Mouse (Mus musculus) ES-E14 (cell line): Measurements from ENCODE around the gene Ifna4. TPM values are rescaled to one million over a fixed set of nuclear protein-coding genes. Genes with fewer than 3 reads are reported as not detected.

Experiments
- DNase-seq: peaks from one replicate; pipeline ENCODE4 v3.0.0-alpha.2; 2013; ENCODE audit warnings: low read depth, low spot score
- H3K27ac ChIP-seq: 2 replicates; pipeline ENCODE4 v1.5.1; 2012; ENCODE audit warnings: low read depth, mild to moderate bottlenecking, low read length, moderate library complexity, mixed read lengths; ENCODE audit not compliant: poor library complexity, insufficient read depth, severe bottlenecking
- H3K36me3 ChIP-seq: 2 replicates; pipeline ENCODE4 v1.6.1; 2012; ENCODE audit warnings: mild to moderate bottlenecking, low read length, moderate library complexity, mixed read lengths; ENCODE audit not compliant: control insufficient read depth, poor library complexity, insufficient read depth, severe bottlenecking
- H3K4me1 ChIP-seq, 2 experiments: fragments of 150-350 bp in 1 of 2; sonication (generic) in 1 of 2; 2 replicates each; pipeline ENCODE4 v1.6.1; 2012; ENCODE audit warnings: low read length in 2 of 2, mild to moderate bottlenecking in 1 of 2, mixed read lengths in 1 of 2; ENCODE audit not compliant: control insufficient read depth in 2 of 2, insufficient read depth in 2 of 2, poor library complexity in 1 of 2
- H3K4me3 ChIP-seq, 2 experiments: fragments of 150-350 bp in 1 of 2; sonication (generic) in 1 of 2; 2 replicates each; pipeline ENCODE4 v1.5.1; 2012; ENCODE audit warnings: low read length in 2 of 2, low read depth in 1 of 2, mild to moderate bottlenecking in 1 of 2, mixed read lengths in 1 of 2; ENCODE audit not compliant: insufficient read depth in 1 of 2, poor library complexity in 1 of 2, severe bottlenecking in 1 of 2
- H3K9ac ChIP-seq: 2 replicates; pipeline ENCODE4 v1.6.1; 2012; ENCODE audit warnings: low read depth, mild to moderate bottlenecking, low read length, mixed read lengths; ENCODE audit not compliant: poor library complexity, insufficient read depth, severe bottlenecking
- H3K9me3 ChIP-seq: fragments of 150-350 bp; sonication (generic); 2 replicates; pipeline ENCODE4 v1.6.1; 2012; ENCODE audit warnings: low read depth, mild to moderate bottlenecking, low read length; ENCODE audit not compliant: control insufficient read depth, insufficient read depth
- CHD2 ChIP-seq: IDR thresholded peaks from 2 replicates; pipeline ENCODE4 v1.6.1; 2014; ENCODE audit warnings: mild to moderate bottlenecking, low read depth, low read length, inconsistent platforms
- HCFC1 ChIP-seq: IDR thresholded peaks from 2 replicates; pipeline ENCODE4 v1.6.1; 2012; ENCODE audit warnings: low read length, inconsistent platforms, borderline replicate concordance; ENCODE audit not compliant: insufficient read depth
- MAFK ChIP-seq: IDR thresholded peaks from 2 replicates; pipeline ENCODE4 v1.6.1; 2014; ENCODE audit warnings: mild to moderate bottlenecking, low read depth, low read length, inconsistent platforms; ENCODE audit not compliant: insufficient read depth
- ZC3H11A ChIP-seq: IDR thresholded peaks from 2 replicates; pipeline ENCODE4 v1.6.1; 2012; ENCODE audit warnings: low read depth, mild to moderate bottlenecking, inconsistent platforms, low read length, borderline replicate concordance
- ZNF384 ChIP-seq: IDR thresholded peaks from 2 replicates; pipeline ENCODE4 v1.6.1; 2012; ENCODE audit warnings: low read depth, low read length, inconsistent platforms
- in situ Hi-C, 2 experiments: fragments of 600-800 bp; cut with MboI; formaldehyde crosslinking; loops; one replicate each; pipeline ENCODE4 v1.15.1; 2025; ENCODE audit warnings: low sequenced_read_pairs in 2 of 2, inconsistent platforms in 1 of 2; ENCODE audit not compliant: unreplicated experiment in 2 of 2
- total RNA-seq: library from RNA; depleted of rRNA; stranded (reverse); fragments of 300-350 nt; gene quantifications from 2 replicates; pipeline ENCODE4 v1.2.3, GENCODE M21; 2012

The Ifna4 gene
- total RNA-seq, 1 experiment = not detected

- H3K9ac ChIP-seq = peak overlapping the region; percentile 59
- TF ChIP-seq HCFC1 (no peak), ZNF384 (no peak), CHD2 (no peak), MAFK (no peak), ZC3H11A (no peak)
- H3K27ac ChIP-seq = no peak overlapping the region
- in situ Hi-C loops = no loop called here
- H3K4me1 ChIP-seq = peaks cover 0 to 7% of the 10 kb centered on the region in 2 experiments; a peak in 1 of 4 replicates
- H3K4me3 ChIP-seq = peak overlapping the region; percentile 59 to 72
- no peak for DNase-seq
- no peaks in the 10 kb centered on the region for H3K9me3 ChIP-seq
- H3K36me3 ChIP-seq = no peaks in the 10 kb centered on the region
These were observed 26.6 kb downstream of the Ifna4 start for GRCm38 (mm10) chr4:88867926-88868911.

- no peak for DNase-seq
- TF ChIP-seq ZC3H11A (peak; percentile 25; the same call in 1 of the 2 replicates), CHD2 (no peak), ZNF384 (no peak), MAFK (0 out of 2 replicates have a peak, but pooled peaks have one; percentile 30), HCFC1 (no peak)
- Histone ChIP-seq H3K36me3 (no peaks in the 10 kb centered on the region), H3K4me1 (no peaks in the 10 kb centered on the region), H3K9me3 (no peaks in the 10 kb centered on the region), H3K4me3 (no peak overlapping the region), H3K9ac (no peak overlapping the region), H3K27ac (no peak overlapping the region)
- in situ Hi-C loops = loop anchor here in 1 of 2 experiments (5.0 kb wide), 1 partner anchor 255 kb away; no protein-coding TSS in a partner anchor
These were observed 31.0 kb downstream of the Ifna4 start for GRCm38 (mm10) chr4:88872691-88873090.

DNA sequence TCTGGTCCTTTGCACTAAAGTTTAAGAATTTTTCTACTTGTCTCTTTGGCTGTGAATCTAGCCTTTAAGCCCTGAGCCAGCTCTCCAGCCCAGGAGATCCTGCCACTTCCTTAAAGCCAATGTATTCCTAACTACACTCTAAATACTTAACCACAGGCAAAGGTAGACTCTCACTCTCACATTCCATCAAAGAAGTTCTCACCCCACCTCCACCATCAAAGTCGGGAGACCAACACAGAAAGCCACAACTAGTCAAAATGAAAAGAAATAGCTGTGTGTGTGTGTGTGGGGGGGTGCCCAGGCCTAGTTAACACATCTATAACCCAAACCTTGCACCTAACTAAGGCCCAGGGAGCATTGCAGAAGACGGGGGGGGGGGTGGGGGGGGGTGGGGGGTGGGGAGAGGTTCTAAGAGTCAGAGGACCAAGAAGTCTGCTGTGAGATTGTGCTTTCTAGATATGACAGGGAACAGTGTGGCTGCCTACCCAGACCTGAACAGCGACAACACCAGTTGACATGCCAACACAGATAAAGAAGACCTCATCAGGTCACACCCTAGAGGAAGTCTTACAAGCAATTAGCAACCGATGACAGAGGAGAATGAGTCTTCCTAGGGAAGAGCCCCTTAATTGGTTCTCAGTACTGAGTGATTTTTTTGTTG, 33.9 kb downstream of the Ifna4 start:
- Histone ChIP-seq H3K4me3 (no peak overlapping the region), H3K4me1 (no peaks in the 10 kb centered on the region), H3K36me3 (no peaks in the 10 kb centered on the region), H3K9ac (no peak overlapping the region), H3K27ac (no peak overlapping the region), H3K9me3 (no peaks in the 10 kb centered on the region)
- in situ Hi-C loops = no loop called here
- TF ChIP-seq MAFK = no peak
- TF ChIP-seq ZNF384 = no peak
- TF ChIP-seq ZC3H11A = no peak
- TF ChIP-seq HCFC1 = no peak
- no peak for TF ChIP-seq CHD2
- DNase-seq = no peak

DNA sequence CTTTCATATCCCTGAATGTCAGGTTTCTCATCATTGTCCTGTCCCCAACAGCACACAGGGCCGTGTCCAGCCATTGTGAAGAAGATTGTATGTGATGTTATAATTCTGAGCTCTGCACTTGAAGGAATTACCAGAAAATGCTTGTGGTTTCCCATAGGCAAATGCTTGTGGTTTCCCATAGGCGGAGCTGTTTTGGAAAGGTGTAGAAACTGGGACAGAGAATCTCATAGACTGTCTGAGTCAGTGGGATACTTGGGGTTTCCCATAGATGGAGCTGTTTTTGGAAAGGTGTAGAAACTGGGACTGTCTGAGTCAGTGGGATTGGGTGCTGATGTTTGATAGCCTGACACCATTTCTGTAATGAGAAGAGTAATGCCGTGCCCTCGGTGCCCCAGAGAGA, 34.9 kb downstream of the Ifna4 start:
- no peaks in the 10 kb centered on the region for H3K9me3 ChIP-seq
- no peaks in the 10 kb centered on the region for H3K36me3 ChIP-seq
- in situ Hi-C loops = no loop called here
- no peak overlapping the region for H3K27ac ChIP-seq
- no peak for DNase-seq
- no peak for TF ChIP-seq CHD2
- TF ChIP-seq HCFC1 = no peak
- no peak for TF ChIP-seq ZC3H11A
- TF ChIP-seq ZNF384 = no peak
- TF ChIP-seq MAFK = no peak
- H3K9ac ChIP-seq = no peak overlapping the region
- no peak overlapping the region for H3K4me3 ChIP-seq
- no peaks in the 10 kb centered on the region for H3K4me1 ChIP-seq
